Mouse (Mus musculus) CH12.LX (cell line): ENCODE measurements at regions not wholly inside any gene's neighbourhood (a gene's known extent, or its start where the extent isn't known, plus 50 kb on each side); places are given as distances from the start of the nearest gene placed in this dataset.

Experiments used
- DNase-seq: peaks from one replicate; pipeline ENCODE4 v3.0.0-alpha.2; 2013; ENCODE audit errors: extremely low read depth
- H3K27ac ChIP-seq: 2 replicates; pipeline ENCODE4 v1.5.1; 2012; ENCODE audit warnings: low read depth, mild to moderate bottlenecking, control low read depth, moderate library complexity; ENCODE audit not compliant: insufficient read depth
- H3K27me3 ChIP-seq: replicated peaks from 2 replicates; pipeline ENCODE3; 2012; ENCODE audit warnings: inconsistent platforms
- H3K36me3 ChIP-seq, 2 experiments: replicated peaks in 1 of 2; 2 replicates each; pipeline versions ENCODE3 to v1.6.1; 2012; ENCODE audit warnings: inconsistent platforms in 1 of 2, low read length in 1 of 2, mild to moderate bottlenecking in 1 of 2, mixed read lengths in 1 of 2, moderate library complexity in 1 of 2; ENCODE audit not compliant: control insufficient read depth in 1 of 2, insufficient read depth in 1 of 2
- H3K4me1 ChIP-seq, 2 experiments: 2 replicates each; pipeline ENCODE4 v1.6.1; 2012; ENCODE audit warnings: inconsistent platforms in 1 of 2, moderate library complexity in 1 of 2; ENCODE audit not compliant: insufficient read depth in 2 of 2, control insufficient read depth in 1 of 2
- H3K4me2 ChIP-seq: 2 replicates; pipeline ENCODE4 v1.6.1; 2012; ENCODE audit warnings: low read depth, mild to moderate bottlenecking, control low read depth; ENCODE audit not compliant: poor library complexity, insufficient read depth, severe bottlenecking
- H3K4me3 ChIP-seq, 3 experiments: fragments of 150-350 bp in 1 of 3; sonication (generic) in 1 of 3; replicated peaks in 1 of 3; 2 replicates each; pipeline versions ENCODE3 to v1.5.1; 2011 to 2012; ENCODE audit warnings: low read depth in 2 of 3, low read length in 2 of 3, mild to moderate bottlenecking in 2 of 3, moderate library complexity in 2 of 3, control low read depth in 1 of 3, improper control_type of control experiment in 1 of 3, inconsistent platforms in 1 of 3, mixed read lengths in 1 of 3; ENCODE audit not compliant: poor library complexity in 1 of 3
- H3K79me2 ChIP-seq: replicated peaks from 2 replicates; pipeline ENCODE4 v1.6.1; 2012; ENCODE audit warnings: mild to moderate bottlenecking, moderate library complexity; ENCODE audit not compliant: control insufficient read depth, poor library complexity, insufficient read depth, severe bottlenecking; ENCODE audit errors: extremely low read depth
- H3K9ac ChIP-seq: 2 replicates; pipeline ENCODE4 v1.6.1; 2012; ENCODE audit warnings: low read depth, mild to moderate bottlenecking, control low read depth, moderate library complexity; ENCODE audit not compliant: insufficient read depth
- H3K9me3 ChIP-seq: replicated peaks from 2 replicates; pipeline ENCODE3; 2012; ENCODE audit warnings: low read length, inconsistent platforms, mixed read lengths
- BHLHE40 ChIP-seq: IDR thresholded peaks from 2 replicates; pipeline ENCODE4 v1.6.1; 2011; ENCODE audit warnings: mild to moderate bottlenecking, low read depth, low read length, improper control_type of control experiment
- CHD1 ChIP-seq: IDR thresholded peaks from 2 replicates; pipeline ENCODE4 v1.6.1; 2012; ENCODE audit warnings: low read depth, low read length, improper control_type of control experiment, inconsistent platforms
- CHD2 ChIP-seq: IDR thresholded peaks from 2 replicates; pipeline ENCODE4 v1.6.1; 2011; ENCODE audit warnings: low read length, improper control_type of control experiment
- CTCF ChIP-seq, 2 experiments: IDR thresholded peaks in 1 of 2; conservative IDR thresholded peaks in 1 of 2; 2 replicates each; pipeline ENCODE4 v1.5.1; 2011 to 2012; ENCODE audit warnings: low read depth in 2 of 2, low read length in 2 of 2, improper control_type of control experiment in 1 of 2, inconsistent platforms in 1 of 2, mild to moderate bottlenecking in 1 of 2, moderate library complexity in 1 of 2
- E2F4 ChIP-seq: IDR thresholded peaks from 2 replicates; pipeline ENCODE4 v1.6.1; 2011; ENCODE audit warnings: low read depth, low read length, improper control_type of control experiment; ENCODE audit not compliant: insufficient replicate concordance
- EP300 ChIP-seq: IDR thresholded peaks from 2 replicates; pipeline ENCODE4 v1.6.1; 2011; ENCODE audit warnings: low read length, improper control_type of control experiment
- GABPA ChIP-seq: IDR thresholded peaks from 2 replicates; pipeline ENCODE4 v1.6.1; 2012; ENCODE audit warnings: low read depth, low read length, improper control_type of control experiment, inconsistent platforms; ENCODE audit not compliant: insufficient replicate concordance
- IRF4 ChIP-seq: IDR thresholded peaks from 2 replicates; pipeline ENCODE4 v1.6.1; 2014; ENCODE audit warnings: low read depth, mild to moderate bottlenecking, inconsistent platforms, low read length, improper control_type of control experiment
- JUND ChIP-seq: conservative IDR thresholded peaks from 2 replicates; pipeline ENCODE4 v1.6.1; 2011; ENCODE audit warnings: low read depth, low read length, improper control_type of control experiment
- MAFK ChIP-seq: IDR thresholded peaks from 2 replicates; pipeline ENCODE4 v1.6.1; 2011; ENCODE audit warnings: low read length, improper control_type of control experiment; ENCODE audit not compliant: insufficient replicate concordance
- MAX ChIP-seq: IDR thresholded peaks from 2 replicates; pipeline ENCODE4 v1.6.1; 2011; ENCODE audit warnings: low read length, improper control_type of control experiment
- MAZ ChIP-seq: IDR thresholded peaks from 2 replicates; pipeline ENCODE4 v1.6.1; 2012; ENCODE audit warnings: low read depth, mild to moderate bottlenecking, inconsistent platforms, low read length, improper control_type of control experiment, moderate library complexity
- MEF2A ChIP-seq: IDR thresholded peaks from 2 replicates; pipeline ENCODE4 v1.6.1; 2014; ENCODE audit warnings: low read depth, mild to moderate bottlenecking, inconsistent platforms, low read length, improper control_type of control experiment, borderline replicate concordance
- MXI1 ChIP-seq: IDR thresholded peaks from 2 replicates; pipeline ENCODE4 v1.6.1; 2011; ENCODE audit warnings: mild to moderate bottlenecking, low read depth, low read length, improper control_type of control experiment
- NELFE ChIP-seq: IDR thresholded peaks from 2 replicates; pipeline ENCODE4 v1.6.1; 2011; ENCODE audit warnings: low read depth, low read length, improper control_type of control experiment
- NRF1 ChIP-seq: IDR thresholded peaks from 2 replicates; pipeline ENCODE4 v1.6.1; 2014; ENCODE audit warnings: low read depth, mild to moderate bottlenecking, inconsistent platforms, low read length, improper control_type of control experiment, moderate library complexity
- PAX5 ChIP-seq: IDR thresholded peaks from 2 replicates; pipeline ENCODE4 v1.6.1; 2012; ENCODE audit warnings: low read length, inconsistent platforms, mixed read lengths
- POLR2AphosphoS2 ChIP-seq: IDR thresholded peaks from 2 replicates; pipeline ENCODE4 v1.6.1; 2011; ENCODE audit warnings: low read depth, low read length, improper control_type of control experiment
- RAD21 ChIP-seq: IDR thresholded peaks from 2 replicates; pipeline ENCODE4 v1.6.1; 2011; ENCODE audit warnings: low read depth, mild to moderate bottlenecking, low read length, improper control_type of control experiment, moderate library complexity
- RCOR1 ChIP-seq: conservative IDR thresholded peaks from 2 replicates; pipeline ENCODE4 v1.6.1; 2012; ENCODE audit warnings: low read depth, mild to moderate bottlenecking, inconsistent platforms, low read length, improper control_type of control experiment
- TBP ChIP-seq: conservative IDR thresholded peaks from 2 replicates; pipeline ENCODE4 v1.6.1; 2011; ENCODE audit warnings: low read depth, low read length, improper control_type of control experiment
- UBTF ChIP-seq: IDR thresholded peaks from 2 replicates; pipeline ENCODE4 v1.6.1; 2012; ENCODE audit warnings: low read depth, mild to moderate bottlenecking, inconsistent platforms, low read length, improper control_type of control experiment, moderate library complexity
- USF1 ChIP-seq: IDR thresholded peaks from 2 replicates; pipeline ENCODE4 v1.6.1; 2014; ENCODE audit warnings: low read depth, mild to moderate bottlenecking, inconsistent platforms, low read length, improper control_type of control experiment
- USF2 ChIP-seq: conservative IDR thresholded peaks from 2 replicates; pipeline ENCODE4 v1.6.1; 2011; ENCODE audit warnings: low read depth, low read length, improper control_type of control experiment
- ZC3H11A ChIP-seq: IDR thresholded peaks from 2 replicates; pipeline ENCODE4 v1.6.1; 2012; ENCODE audit warnings: low read depth, mild to moderate bottlenecking, inconsistent platforms, low read length, improper control_type of control experiment
- ZMIZ1 ChIP-seq: IDR thresholded peaks from 2 replicates; pipeline ENCODE4 v1.6.1; 2012; ENCODE audit warnings: low read depth, mild to moderate bottlenecking, inconsistent platforms, low read length, improper control_type of control experiment
- ZNF384 ChIP-seq: IDR thresholded peaks from 2 replicates; pipeline ENCODE4 v1.6.1; 2012; ENCODE audit warnings: low read depth, low read length, improper control_type of control experiment, inconsistent platforms
- dilution Hi-C: fragments of 300-500 bp; cut with MboI; formaldehyde crosslinking; loops from 2 replicates; pipeline ENCODE4 v1.14.3; 2020; ENCODE audit warnings: low sequenced_read_pairs; ENCODE audit not compliant: extremely low pct_unique_long_range_greater_than_20kb, extremely low pct_ligation_motif_present
- in situ Hi-C: fragments of 300-500 bp; cut with MboI; formaldehyde crosslinking; loops from 3 replicates; pipeline ENCODE4 v1.14.3; 2019; ENCODE audit warnings: low sequenced_read_pairs, low pct_ligation_motif_present, low pct_unique_long_range_greater_than_20kb, mixed read lengths

DNA sequence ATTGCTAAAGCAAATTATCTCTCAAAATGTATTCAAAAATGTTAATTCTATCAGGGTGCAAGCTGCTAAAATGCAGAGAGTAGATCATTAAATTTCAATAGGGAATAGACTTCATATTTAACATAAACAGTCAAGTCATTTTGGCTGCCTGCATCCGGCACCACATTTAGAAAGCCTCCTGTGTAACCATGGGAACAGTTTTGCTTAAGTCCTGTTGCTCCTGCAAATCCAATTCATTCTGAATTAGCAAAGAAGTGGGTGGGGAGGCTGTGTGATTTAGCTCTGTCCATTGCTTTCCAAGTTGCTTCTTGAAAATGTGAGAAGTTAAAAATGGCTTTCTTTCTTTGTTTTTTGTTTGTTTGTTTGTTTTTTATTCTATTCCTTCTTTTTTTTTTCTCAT lies 658.9 kb upstream of the Agtr1b start:
- H3K79me2 ChIP-seq, result no peaks in the 10 kb centered on the region
- in situ Hi-C loops, result no loop called here
- H3K4me3 ChIP-seq, result no peak overlapping the region
- no peak overlapping the region for H3K4me2 ChIP-seq
- no peaks in the 10 kb centered on the region for H3K4me1 ChIP-seq
- dilution Hi-C loops, result no loop called here
- no peaks in the 10 kb centered on the region for H3K9me3 ChIP-seq
- no peak overlapping the region for H3K27ac ChIP-seq
- H3K9ac ChIP-seq, result no peak overlapping the region
- no peaks in the 10 kb centered on the region for H3K27me3 ChIP-seq
- DNase-seq, result no peak
- no peak for TF ChIP-seq POLR2AphosphoS2
- TF ChIP-seq E2F4, result no peak
- no peak for TF ChIP-seq ZNF384
- TF ChIP-seq UBTF, result no peak
- TF ChIP-seq NRF1, result no peak
- TF ChIP-seq MXI1, result no peak
- no peak for TF ChIP-seq PAX5
- no peak for TF ChIP-seq JUND
- TF ChIP-seq MAZ, result no peak
- TF ChIP-seq CTCF (conservative IDR thresholded peaks at IDR 0.05 in 1 of 2, IDR thresholded peaks at IDR 0.05 in 1 of 2; ENCODE audit: low read depth in 2 of 2, low read length in 2 of 2), result no peak
- no peak for TF ChIP-seq RCOR1
- no peak for TF ChIP-seq ZMIZ1
- no peak for TF ChIP-seq GABPA
- no peak for TF ChIP-seq RAD21
- no peak for TF ChIP-seq IRF4
- TF ChIP-seq USF2, result no peak
- no peak for TF ChIP-seq TBP
- no peak for TF ChIP-seq ZC3H11A
- H3K36me3 ChIP-seq, result no peaks in the 10 kb centered on the region

DNA sequence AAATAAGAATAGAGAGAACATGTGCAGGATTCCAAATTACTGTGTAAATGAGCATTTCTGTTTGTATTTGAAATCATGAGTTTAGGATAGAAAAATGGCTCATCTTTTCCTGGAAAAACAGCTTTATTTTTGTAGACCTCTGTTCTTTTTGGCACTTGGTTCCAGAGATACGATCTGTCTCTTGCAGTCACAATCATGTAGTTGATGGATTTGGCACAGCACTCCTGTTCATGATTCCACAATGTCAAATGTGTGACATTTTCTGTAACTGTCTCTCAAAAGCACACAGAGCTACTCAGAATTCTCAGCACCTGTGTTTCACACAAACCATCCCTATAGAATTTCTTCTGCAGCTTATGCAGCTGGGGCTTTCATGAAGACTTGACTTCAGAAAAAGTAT lies 654.0 kb upstream of the Agtr1b start:
- Histone ChIP-seq H3K4me3 (no peak overlapping the region), H3K27me3 (no peaks in the 10 kb centered on the region), H3K4me1 (no peaks in the 10 kb centered on the region), H3K79me2 (no peaks in the 10 kb centered on the region), H3K9ac (no peak overlapping the region), H3K27ac (no peak overlapping the region), H3K36me3 (no peaks in the 10 kb centered on the region), H3K9me3 (no peaks in the 10 kb centered on the region)
- dilution Hi-C loops, result no loop called here
- DNase-seq, result no peak
- in situ Hi-C loops, result no loop called here
- TF ChIP-seq GABPA (no peak), JUND (no peak), MXI1 (no peak), CHD1 (no peak), USF1 (no peak), EP300 (no peak), NELFE (no peak), CHD2 (no peak), BHLHE40 (no peak), ZMIZ1 (no peak), MAFK (no peak), NRF1 (no peak), RCOR1 (no peak), MAX (no peak), MEF2A (no peak)
- TF ChIP-seq, all 38 proteins: peak for 0
- no peak overlapping the region for H3K4me2 ChIP-seq
